Mouse (Mus musculus): ENCODE measurements at regions not wholly inside any gene's neighbourhood (a gene's known extent, or its start where the extent isn't known, plus 50 kb on each side); places are given as distances from the start of the nearest gene placed in this dataset.

DNA sequence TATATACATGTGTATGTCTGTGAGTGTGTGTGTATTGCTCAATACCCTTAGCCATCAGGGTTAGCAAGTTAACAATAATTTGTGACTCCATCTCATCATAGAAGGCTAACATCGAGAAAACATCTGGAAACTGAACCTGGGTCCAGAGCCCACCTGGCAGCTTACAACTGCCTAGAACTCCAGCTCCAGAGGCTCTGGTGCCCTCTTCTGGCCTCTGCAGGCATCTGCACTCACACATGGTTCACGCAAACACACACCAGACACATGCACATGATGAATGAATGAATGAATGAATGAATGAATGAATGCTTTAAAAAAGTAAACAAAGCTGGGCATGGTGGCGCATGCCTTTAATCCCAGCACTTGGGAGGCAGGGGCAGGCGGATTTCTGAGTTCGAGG lies 182.8 kb downstream of the Suds3 start:
- POLR2A ChIA-PET: no interaction called here
- CTCF ChIA-PET: interaction anchor here in 3 of 4 experiments (0.5 to 0.8 kb wide), 4 partner anchors 161 to 391 kb away, joined by 3 to 8 read pairs (median 3); no protein-coding TSS in a partner anchor

DNA sequence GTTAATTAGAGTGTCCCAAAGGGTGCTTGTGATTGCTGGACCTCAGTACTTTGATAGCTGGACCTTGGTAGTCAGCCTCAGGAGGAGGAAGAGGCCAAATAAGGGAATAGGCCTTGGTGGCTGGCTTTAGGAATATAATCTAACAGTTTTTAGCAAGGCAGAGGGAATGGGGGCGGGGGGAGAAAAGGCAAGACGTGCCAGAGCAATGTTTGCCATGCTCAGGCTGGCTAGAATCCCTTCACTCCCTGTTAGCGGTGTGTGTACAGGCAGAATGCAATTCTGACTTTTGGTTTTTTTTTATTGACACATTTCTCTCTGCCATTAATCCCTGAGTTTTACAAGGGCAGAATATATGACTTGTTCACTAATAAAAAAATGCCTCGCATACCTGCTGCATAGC lies 192.2 kb downstream of the Suds3 start:
- ChIA-PET CTCF (no interaction called here), POLR2A (no interaction called here)

DNA sequence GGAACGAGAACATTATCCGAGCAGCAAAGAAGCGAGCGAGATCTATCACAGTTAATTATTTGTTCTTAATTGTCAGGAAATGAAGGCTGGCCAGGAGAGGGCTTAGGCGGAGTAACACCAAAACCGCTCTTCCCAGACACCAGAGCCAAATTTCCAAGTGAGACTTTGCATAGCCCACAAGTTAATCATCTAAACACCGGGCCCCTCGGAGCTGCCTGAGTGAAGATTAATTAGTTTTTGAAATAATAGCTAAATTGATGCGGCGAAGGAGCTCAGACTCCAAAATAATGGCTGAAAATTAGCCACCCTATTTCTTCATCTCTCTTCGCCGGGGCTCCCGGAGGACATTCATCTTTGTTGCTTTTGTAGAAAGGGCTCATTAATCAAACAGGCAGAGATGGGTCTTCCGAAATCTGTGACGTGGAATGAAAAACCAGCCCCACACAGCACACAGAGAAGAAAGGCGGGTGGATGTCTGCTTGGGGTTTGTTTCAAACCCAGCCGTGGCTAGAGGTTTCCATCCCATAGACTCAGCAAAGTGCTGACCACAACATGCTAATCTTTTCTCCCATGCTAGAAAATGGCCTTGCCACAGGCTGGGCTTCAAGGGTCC lies 193.7 kb downstream of the Suds3 start:
- POLR2A ChIA-PET: no interaction called here
- CTCF ChIA-PET: no interaction called here

DNA sequence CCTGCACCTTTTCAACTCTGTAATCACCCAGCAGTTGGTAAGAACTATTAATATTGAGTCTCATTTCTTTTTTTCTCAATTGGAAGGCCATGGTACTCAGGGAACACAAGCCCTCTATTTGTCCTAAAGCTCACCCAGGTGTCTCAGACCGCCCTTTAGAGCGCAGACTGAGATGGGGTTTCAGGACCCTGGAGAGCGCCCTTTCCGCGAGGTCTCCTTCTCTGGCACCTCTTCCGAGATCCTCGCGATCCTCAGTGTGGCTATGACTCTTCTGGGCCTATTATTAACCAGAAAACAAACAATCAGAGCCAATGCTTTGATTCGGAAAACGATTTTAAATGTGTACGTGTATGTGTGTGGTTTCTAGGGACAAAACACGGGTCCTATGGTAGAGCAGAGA lies 201.0 kb downstream of the Suds3 start:
- ChIA-PET POLR2A (no interaction called here), CTCF (interaction anchor here in 1 of 4 experiments (0.6 kb wide), 1 partner anchor 921 kb away, joined by 6 read pairs; no protein-coding TSS in a partner anchor)

DNA sequence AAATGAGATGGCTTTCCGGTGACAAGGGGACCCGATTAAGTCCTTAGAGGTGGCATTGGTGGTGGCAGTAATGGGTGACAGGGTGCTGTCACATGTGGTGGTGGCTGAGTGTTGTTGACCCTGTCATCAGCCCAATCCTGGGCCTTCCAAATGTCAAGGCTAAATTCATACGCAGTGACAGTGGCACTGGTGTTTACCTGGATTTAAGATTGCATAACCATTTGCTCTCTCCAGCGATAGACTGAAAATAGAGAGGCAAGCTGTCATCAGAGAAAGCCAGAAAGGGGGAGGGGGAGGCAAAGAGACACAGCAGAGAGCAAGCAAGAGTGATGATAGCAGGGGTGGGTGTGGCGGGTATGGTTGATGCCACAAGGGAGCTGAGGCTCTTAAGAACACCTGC lies 215.1 kb downstream of the Suds3 start:
- ChIA-PET POLR2A (interaction anchor here in 1 of 4 experiments (0.6 kb wide), 1 partner anchor 525 kb away, joined by 3 read pairs; no protein-coding TSS in a partner anchor), CTCF (no interaction called here)

DNA sequence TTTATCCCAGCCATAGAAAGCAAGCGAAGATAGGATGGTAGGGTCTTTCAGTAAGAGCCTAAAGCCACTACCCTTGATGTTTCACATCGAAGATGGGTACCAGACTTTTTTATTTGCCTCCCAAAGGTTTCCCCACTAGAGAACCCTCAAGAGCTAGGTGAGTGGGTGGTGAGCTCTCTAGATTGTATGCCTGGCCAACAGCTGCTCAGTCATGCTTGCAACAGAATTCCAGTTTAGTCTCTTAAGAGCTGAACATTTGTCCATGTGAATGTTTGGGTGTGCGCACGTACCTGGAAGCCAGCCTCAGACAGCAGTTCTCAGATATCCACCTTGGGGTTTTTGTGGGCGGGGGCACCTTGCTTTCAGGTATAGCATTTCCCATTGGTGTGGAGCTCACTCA lies 218.5 kb downstream of the Suds3 start:
- POLR2A ChIA-PET: interaction anchor here in 2 of 4 experiments (0.6 kb wide), 2 partner anchors 10 to 83 kb away, joined by 3 to 4 read pairs; no protein-coding TSS in a partner anchor
- CTCF ChIA-PET: interaction anchor here in 1 of 4 experiments (0.8 kb wide), 1 partner anchor 197 kb away, joined by 3 read pairs; no protein-coding TSS in a partner anchor

DNA sequence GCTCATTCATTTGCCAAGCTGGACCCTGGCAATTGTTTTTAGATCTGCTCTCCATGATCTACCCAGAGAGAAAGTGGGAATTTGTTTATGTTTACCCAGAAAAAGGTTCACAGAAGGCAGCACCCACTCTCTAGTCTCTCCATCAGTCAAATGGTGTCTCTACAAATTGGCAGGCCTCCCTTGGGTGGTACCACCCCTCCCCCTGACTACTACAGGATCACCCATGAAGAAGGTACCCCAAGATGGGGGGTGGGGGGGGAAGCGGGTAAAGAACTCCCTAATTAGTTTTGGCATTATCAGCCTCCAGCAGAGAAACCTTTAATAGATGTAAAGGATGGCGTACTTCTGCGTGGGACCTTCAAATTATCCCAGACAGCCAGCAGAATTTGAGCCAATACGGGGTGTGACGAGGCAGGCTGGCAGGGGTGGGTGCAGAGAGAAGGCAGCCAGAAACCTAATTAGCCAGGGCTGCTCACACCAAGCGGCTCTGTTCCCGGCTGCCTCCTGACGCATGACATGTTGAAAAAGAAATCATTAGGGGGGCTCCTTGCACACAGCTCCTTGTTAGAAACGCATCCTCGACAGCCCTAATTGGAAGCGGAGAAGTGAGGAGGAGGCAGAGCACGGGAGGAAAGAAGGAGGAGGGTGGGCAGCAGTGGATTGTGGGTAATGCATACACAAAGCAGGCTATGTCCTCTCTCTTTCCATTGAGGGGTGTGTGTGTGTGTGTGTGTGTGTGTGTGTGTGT lies 220.7 kb downstream of the Suds3 start:
- ChIA-PET POLR2A (interaction anchor here in 1 of 4 experiments (0.6 kb wide), 1 partner anchor 886 kb away, joined by 6 read pairs; no protein-coding TSS in a partner anchor), CTCF (interaction anchor here in 3 of 4 experiments (0.6 to 0.8 kb wide), 3 partner anchors 151 to 277 kb away, joined by 3 to 4 read pairs (median 3); no protein-coding TSS in a partner anchor)

DNA sequence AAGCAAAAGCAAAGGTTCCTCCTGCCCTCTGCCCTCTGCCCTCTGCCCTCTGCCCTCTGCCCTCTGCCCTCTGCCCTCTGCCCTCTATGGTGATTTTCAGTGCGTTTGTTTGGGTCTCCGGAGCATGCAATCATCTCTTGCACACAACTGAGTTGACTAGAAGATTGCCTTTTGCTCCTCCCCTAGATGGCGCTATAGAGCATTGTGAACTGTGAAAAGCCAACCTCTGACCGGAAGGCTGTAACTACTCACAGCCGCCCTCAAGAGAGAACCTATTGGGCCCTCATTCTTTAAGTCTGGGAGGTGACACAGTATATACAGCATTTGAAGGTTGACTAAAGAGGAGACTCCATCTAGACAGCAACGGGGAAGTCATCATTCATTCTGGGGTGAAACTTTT lies 221.3 kb downstream of the Suds3 start:
- POLR2A ChIA-PET: no interaction called here
- CTCF ChIA-PET: interaction anchor here in 1 of 4 experiments (1.1 kb wide), 1 partner anchor 20 kb away, joined by 3 read pairs; no protein-coding TSS in a partner anchor

DNA sequence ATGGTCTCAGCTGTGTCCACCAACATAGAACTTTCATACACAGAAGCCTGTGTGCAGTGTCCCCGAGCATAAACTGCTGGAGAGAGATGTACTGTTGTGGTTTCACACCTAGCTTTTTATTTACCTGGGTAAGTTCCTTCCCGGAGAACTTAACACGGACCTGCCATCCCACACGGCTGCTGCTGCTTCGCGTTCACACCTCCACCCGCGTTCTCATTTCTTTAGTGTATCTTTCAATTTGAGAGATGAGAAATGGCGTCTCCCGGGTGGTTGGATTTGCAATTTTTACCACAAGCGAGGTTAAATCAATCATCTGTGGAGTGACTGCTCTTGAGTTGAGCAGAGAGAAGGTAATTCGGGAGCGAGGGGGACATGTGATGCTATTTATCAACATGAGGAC lies 223.0 kb downstream of the Suds3 start:
- POLR2A ChIA-PET: interaction anchor here in 1 of 4 experiments (0.6 kb wide), 1 partner anchor 12 kb away, joined by 4 read pairs; no protein-coding TSS in a partner anchor
- CTCF ChIA-PET: interaction anchor here in 1 of 4 experiments (0.6 to 1.0 kb wide), 2 partner anchors 372 to 974 kb away, joined by 3 to 7 read pairs; no protein-coding TSS in a partner anchor

DNA sequence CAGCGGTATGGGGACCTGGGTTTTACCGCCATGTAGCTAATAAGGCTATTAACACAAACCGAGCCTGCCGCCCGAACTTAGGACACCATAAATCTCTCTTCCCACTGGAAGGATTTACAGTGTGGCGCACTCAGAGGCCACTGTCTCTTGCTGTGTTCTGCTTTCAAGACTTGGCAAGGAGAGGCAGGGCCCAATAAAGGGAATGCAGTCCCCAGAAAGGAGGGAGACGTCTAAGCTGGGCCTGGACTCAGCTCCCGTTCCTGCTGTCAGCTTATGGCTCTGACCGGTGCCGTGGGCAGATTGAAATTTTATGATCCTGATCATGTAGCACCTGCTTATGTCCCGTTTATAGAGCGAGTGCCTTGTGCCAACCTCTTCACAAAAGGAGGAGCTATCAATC lies 226.7 kb downstream of the Suds3 start:
- POLR2A ChIA-PET: no interaction called here
- CTCF ChIA-PET: interaction anchor here in 2 of 4 experiments (0.6 kb wide), 3 partner anchors 45 to 824 kb away, joined by 3 to 4 read pairs (median 4); no protein-coding TSS in a partner anchor

DNA sequence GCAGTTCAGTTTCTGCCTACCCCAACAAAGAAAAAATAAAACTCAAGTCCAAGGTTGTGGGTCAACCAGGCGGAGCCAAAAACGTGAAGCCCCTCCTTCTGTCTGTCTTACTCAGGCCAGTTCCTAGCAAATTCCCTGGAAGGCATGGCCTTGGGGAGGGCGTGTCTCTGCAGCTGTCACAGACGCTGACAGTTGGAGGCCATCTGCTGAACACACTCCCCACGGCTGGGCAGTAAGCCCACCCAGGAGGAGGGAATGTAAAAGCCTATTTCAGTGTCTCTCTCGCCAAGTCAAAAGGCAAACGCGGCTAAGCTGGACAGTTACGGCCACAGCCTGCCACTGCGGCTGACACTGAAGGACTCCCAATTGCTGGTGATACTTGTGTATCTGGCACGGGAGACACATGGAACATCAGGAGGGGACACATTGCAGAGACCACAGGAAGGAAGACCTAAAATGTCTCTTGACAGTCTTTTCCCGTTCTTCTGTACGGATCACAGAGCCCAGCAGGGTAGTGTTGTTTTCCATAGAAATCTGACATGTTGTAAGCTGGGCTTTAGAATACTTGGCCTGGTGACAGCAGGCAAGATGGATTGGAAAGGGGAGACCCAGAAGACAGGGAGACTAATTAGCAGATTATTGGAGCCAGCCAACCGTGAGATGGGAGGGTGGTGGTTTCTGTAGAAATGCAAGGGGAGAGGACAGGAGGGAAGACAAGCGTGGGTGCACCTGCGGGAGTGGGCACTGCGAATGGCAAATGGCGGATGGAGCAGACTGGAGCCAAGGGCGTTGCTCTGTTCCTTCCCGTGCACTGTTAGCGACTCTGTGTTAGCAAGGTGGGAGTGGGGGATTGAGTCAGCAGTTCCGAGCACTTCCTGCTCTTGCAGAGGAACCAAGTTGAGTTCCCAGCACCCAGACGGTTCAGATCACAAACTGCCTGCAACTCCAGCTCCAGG lies 229.5 kb downstream of the Suds3 start:
- CTCF ChIA-PET: interaction anchor here (0.5 to 1.2 kb wide), 4 partner anchors 19 to 183 kb away, joined by 3 to 5 read pairs (median 4); no protein-coding TSS in a partner anchor

DNA sequence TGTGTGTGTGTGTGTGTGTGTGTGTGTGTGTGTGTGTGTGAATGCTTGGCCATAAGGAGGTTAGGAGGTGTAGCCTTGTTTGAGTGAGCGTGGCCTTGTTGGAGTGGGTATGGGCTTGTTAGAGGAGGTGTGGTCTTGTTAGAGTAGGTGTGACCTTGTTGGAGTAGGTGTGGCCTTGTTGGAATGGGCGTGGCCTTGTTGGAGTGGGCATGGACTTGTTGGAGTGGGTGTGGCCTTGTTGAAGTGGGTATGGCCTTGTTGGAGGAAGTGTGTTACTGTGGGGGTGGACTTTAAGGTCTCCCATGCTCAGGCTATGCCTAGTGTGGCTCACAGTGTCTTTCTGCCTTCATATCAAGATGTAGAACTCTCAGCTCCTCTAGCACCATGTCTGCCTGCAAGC lies 236.2 kb downstream of the Suds3 start:
- ChIA-PET POLR2A (interaction anchor here in 1 of 4 experiments (0.7 kb wide), 1 partner anchor 8 kb away, joined by 7 read pairs; no protein-coding TSS in a partner anchor), CTCF (interaction anchor here in 2 of 4 experiments (0.6 to 1.4 kb wide), 5 partner anchors 10 to 240 kb away, joined by 3 to 4 read pairs (median 3); partner anchors contain the start of gene Taok3 (in 1 of the 2))

More for the DNA sequence above, 229.5 kb downstream of the Suds3 start:
- POLR2A ChIA-PET: interaction anchor here in 3 of 4 experiments (0.6 to 0.7 kb wide), 4 partner anchors 200 to 924 kb away, joined by 3 to 9 read pairs (median 6); no protein-coding TSS in a partner anchor

DNA sequence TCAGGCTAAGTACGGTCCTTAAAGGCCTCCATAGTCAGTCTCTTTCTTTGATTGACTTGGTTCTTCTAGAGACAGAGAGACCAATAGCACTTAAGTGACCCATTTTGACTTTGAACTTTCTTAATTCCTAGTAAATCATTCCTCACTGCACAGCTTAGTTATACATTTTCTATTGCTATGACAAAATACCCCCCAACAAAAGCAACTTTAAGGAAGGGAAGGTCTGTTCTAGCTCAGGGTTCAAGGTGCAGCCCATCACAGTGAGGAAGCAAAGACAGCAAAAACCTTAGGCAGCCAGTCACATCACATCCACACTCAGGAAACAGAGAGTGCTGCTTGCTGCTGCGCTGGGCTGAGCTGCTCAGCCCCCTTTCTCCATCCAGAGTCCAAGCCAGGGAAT lies 241.0 kb downstream of the Suds3 start:
- CTCF ChIA-PET: no interaction called here
- POLR2A ChIA-PET: no interaction called here

DNA sequence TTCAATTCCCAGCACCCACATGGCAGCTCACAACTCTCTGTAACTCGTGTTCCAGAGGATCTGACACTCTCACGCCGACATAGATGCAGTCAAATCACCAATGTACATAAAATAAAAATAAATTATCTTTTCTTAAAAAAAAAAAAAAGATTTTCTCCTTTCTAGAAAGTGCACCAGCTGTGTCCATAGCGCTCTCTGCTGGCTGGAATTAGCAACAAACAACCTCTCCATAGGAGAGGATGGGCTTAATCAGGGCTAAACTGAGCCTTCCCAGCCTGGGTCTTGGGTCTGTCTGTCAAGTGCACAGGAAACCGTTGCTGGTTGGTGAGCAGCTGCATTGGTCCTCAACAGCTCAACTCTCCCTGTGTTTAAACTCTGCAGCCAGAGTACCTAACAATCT lies 247.8 kb downstream of the Suds3 start:
- CTCF ChIA-PET: interaction anchor here (0.5 to 2.2 kb wide), 14 partner anchors 8 to 746 kb away, joined by 3 to 9 read pairs (median 5); no protein-coding TSS in a partner anchor
- POLR2A ChIA-PET: interaction anchor here in 2 of 4 experiments (0.6 to 1.7 kb wide), 4 partner anchors 95 to 735 kb away, joined by 3 to 5 read pairs (median 4); no protein-coding TSS in a partner anchor

DNA sequence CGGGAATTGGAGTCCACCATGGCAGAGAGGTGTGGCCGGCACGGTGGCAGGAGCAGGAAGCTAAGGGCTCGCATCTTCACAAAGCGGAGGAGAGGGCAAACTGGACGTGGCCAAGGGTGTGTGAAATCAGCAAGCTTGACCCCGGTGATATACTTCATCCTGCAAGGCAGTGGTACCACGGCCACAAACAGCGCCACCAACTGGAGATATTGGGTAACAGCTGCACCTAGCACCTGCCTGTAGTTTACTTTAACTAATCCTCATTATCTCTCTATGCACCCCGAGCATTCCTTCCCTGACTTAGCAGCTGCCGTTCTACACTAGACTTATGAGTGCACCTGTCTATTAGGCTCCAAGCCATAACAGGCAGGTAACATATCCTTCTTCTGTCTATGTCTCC lies 251.6 kb downstream of the Suds3 start:
- CTCF ChIA-PET: interaction anchor here (0.6 to 1.2 kb wide), 12 partner anchors 10 to 747 kb away, joined by 3 read pairs; no protein-coding TSS in a partner anchor
- POLR2A ChIA-PET: interaction anchor here in 1 of 4 experiments (0.5 kb wide), 1 partner anchor 10 kb away, joined by 3 read pairs; no protein-coding TSS in a partner anchor

DNA sequence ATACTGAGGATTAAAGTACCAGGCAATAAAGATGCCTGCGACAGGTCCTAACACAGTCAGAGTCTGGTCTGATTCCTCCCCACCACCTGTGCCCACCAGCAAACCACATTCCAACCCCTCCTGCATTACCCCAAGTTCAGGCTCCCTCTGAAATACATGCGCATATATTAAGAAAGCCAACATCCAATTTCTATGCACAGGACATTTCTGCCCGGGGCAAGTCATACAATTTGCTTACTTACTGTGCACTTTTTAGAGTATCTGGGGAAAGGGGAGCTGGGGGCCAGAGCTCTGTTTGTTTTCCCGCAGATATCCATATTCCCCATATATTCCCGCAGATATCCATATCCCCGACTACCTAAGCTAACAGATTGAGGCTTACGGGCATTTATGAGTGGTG lies 261.1 kb upstream of the Srrm4 start:
- CTCF ChIA-PET: interaction anchor here in 2 of 4 experiments (0.7 to 0.9 kb wide), 2 partner anchors 76 to 215 kb away, joined by 3 to 4 read pairs; no protein-coding TSS in a partner anchor

DNA sequence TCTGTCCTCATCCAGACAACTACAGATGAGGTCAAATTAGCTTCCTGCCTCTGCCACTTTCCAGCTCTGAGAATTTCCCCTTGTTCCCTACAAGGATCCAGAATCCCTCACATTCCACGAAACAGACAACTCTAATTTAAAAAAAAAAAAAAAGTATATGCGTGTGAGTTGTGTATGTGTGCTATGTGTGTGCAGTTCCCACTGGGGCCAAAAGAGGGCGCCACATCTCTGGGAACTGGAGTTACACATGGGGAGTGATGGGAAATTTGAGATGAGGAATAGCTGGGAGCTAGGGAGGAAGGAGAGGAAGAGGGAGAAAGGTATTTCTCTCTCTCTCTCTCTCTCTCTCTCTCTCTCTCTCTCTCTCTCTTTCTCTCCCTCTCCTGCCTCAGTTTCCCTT lies 240.3 kb upstream of the Srrm4 start:
- ChIA-PET POLR2A (interaction anchor here in 2 of 4 experiments (0.5 to 0.7 kb wide), 2 partner anchors 17 to 281 kb away, joined by 3 to 5 read pairs; no protein-coding TSS in a partner anchor), CTCF (interaction anchor here in 3 of 4 experiments (0.6 to 0.8 kb wide), 5 partner anchors 31 to 1348 kb away, joined by 3 to 10 read pairs (median 5); no protein-coding TSS in a partner anchor)

More for the DNA sequence above, 261.1 kb upstream of the Srrm4 start:
- POLR2A ChIA-PET: interaction anchor here in 1 of 4 experiments (0.5 kb wide), 1 partner anchor 23 kb away, joined by 4 read pairs; no protein-coding TSS in a partner anchor

DNA sequence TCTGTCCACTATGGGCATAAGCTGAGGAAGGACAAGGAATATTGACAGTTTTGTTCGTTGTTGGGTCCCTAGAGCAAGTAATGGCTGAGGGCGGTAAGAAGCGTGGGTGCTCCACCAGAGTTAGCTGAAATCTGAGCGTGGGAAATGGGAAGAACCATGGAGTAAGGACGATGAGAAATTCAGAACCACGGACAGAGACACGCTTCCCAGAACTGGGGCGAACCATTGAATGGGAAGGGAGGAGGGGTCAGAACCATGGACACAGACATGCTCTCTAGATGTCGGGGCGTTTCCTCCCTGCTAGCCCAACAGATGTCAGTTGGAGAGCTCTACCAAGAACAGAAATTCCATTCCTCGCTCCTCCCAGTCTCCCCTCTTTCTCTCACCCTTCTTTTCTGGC lies 238.2 kb upstream of the Srrm4 start:
- CTCF ChIA-PET: interaction anchor here in 3 of 4 experiments (0.7 to 1.0 kb wide), 3 partner anchors 85 to 782 kb away, joined by 3 to 5 read pairs (median 3); no protein-coding TSS in a partner anchor
- POLR2A ChIA-PET: interaction anchor here in 2 of 4 experiments (0.5 to 1.4 kb wide), 5 partner anchors 23 to 1010 kb away, joined by 3 to 6 read pairs (median 4); no protein-coding TSS in a partner anchor
